Mouse (Mus musculus) spleen, adult 2 months (tissue): Measurements from ENCODE around the gene Alg9. TPM values are rescaled to one million over a fixed set of nuclear protein-coding genes. Genes with fewer than 3 reads are reported as not detected.

Experiments used
- DNase-seq, 2 experiments: peaks; one replicate each; pipeline versions ENCODE4 v3.0.0 to v3.0.0-alpha.2; 2012 to 2021; ENCODE audit warnings: low spot score in 2 of 2, low read depth in 1 of 2
- H3K27ac ChIP-seq: fragments of 200-500 bp; 2 replicates; pipeline ENCODE4 v1.5.1; 2012; ENCODE audit warnings: low read length, inconsistent platforms; ENCODE audit not compliant: insufficient read depth
- H3K27me3 ChIP-seq: fragments of 200-500 bp; 2 replicates; pipeline ENCODE4 v1.6.1; 2012; ENCODE audit warnings: mild to moderate bottlenecking, moderate library complexity, low read length, inconsistent platforms; ENCODE audit not compliant: control insufficient read depth, insufficient read depth
- H3K36me3 ChIP-seq: fragments of 200-500 bp; 2 replicates; pipeline ENCODE4 v1.6.1; 2012; ENCODE audit warnings: mild to moderate bottlenecking, low read length, inconsistent platforms; ENCODE audit not compliant: control insufficient read depth, insufficient read depth
- H3K4me1 ChIP-seq: fragments of 200-500 bp; 2 replicates; pipeline ENCODE4 v1.6.1; 2011; ENCODE audit warnings: inconsistent platforms; ENCODE audit not compliant: control insufficient read depth, insufficient read depth, insufficient read length
- H3K4me3 ChIP-seq: fragments of 200-500 bp; 2 replicates; pipeline ENCODE4 v1.5.1; 2011; ENCODE audit warnings: mild to moderate bottlenecking, inconsistent platforms; ENCODE audit not compliant: insufficient read depth, insufficient read length; ENCODE audit errors: extremely low read depth
- CTCF ChIP-seq: fragments of 200-500 bp; IDR thresholded peaks from 2 replicates; pipeline ENCODE4 v1.5.1; 2011; ENCODE audit warnings: mild to moderate bottlenecking, inconsistent platforms; ENCODE audit not compliant: insufficient read depth, insufficient read length, insufficient replicate concordance; ENCODE audit errors: extremely low read depth
- POLR2A ChIP-seq: fragments of 200-500 bp; IDR thresholded peaks from 2 replicates; pipeline ENCODE4 v1.6.1; 2011; ENCODE audit warnings: low read depth, low read length, inconsistent platforms
- WGBS: fragments of 180-500 bp; shearing (Covaris S2); methylation state at CpG from one replicate; pipeline ENCODE4 v1.1.7; 2018; 5-methylcytosine and 5-hydroxymethylcytosine counted together
- polyA plus RNA-seq: library from polyadenylated mRNA; depleted of rRNA; stranded (reverse); fragments of >200 nt; gene quantifications from 2 replicates; pipeline ENCODE4 v1.2.3, GENCODE M21; 2012

Alg9 gene
- polyA plus RNA-seq, 1 experiment: 10.4 TPM

DNA sequence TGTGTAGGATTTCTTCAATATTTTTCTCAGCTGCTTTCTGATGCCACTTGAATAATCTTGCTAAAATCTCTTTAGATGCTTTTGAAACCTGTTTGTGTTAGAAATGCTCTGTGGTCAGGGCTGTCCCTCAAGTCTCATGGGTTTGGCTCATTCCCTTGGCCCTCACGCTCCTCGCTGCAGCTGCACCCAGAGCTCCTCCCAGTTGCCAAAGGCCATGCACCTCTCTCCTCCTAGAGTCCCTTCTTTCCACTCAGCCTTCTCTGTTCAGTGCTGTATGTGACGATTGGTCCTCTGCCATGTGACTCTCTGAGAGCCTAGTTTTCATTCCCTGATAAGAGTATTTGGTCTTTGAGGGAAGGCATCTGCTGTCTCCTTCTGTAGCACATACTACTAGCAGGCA lies 102.6 kb downstream of the Alg9 start:
- no peak overlapping the region for H3K27ac ChIP-seq
- 92% methylated on average over 3 of the region's 3 CpGs for WGBS
- no peak for DNase-seq
- TF ChIP-seq CTCF: no peak
- no peak for TF ChIP-seq POLR2A
- H3K36me3 ChIP-seq: peaks cover 37% of the 10 kb centered on the region
- H3K4me3 ChIP-seq: no peak overlapping the region
- no peaks in the 10 kb centered on the region for H3K27me3 ChIP-seq
- no peaks in the 10 kb centered on the region for H3K4me1 ChIP-seq

DNA sequence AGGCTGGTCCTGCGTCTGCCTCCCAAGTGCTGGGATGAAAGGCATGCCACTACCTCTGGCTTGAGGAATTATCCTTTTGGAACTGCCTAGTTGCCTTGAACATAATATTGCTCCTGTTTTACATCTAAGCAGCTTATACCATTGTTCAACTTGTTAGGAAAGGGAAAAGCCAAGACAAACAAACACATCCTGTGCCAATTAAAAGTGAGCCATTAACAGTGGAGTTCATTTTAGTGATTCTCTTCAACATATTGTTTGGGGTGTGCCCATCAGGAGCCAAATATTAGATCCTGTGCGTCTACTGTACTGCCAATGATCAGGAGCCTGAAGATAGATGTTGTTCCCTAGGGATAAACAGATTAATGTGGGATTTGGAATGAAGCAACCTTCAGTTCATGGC lies 107.4 kb downstream of the Alg9 start:
- H3K4me3 ChIP-seq: no peak overlapping the region
- no peak overlapping the region for H3K27ac ChIP-seq
- TF ChIP-seq POLR2A: no peak
- no peak for TF ChIP-seq CTCF
- H3K36me3 ChIP-seq: peaks cover 17% of the 10 kb centered on the region
- WGBS: 95% methylated on average over 2 of the region's 2 CpGs
- DNase-seq: no peak
- H3K4me1 ChIP-seq: no peaks in the 10 kb centered on the region
- H3K27me3 ChIP-seq: no peaks in the 10 kb centered on the region

DNA sequence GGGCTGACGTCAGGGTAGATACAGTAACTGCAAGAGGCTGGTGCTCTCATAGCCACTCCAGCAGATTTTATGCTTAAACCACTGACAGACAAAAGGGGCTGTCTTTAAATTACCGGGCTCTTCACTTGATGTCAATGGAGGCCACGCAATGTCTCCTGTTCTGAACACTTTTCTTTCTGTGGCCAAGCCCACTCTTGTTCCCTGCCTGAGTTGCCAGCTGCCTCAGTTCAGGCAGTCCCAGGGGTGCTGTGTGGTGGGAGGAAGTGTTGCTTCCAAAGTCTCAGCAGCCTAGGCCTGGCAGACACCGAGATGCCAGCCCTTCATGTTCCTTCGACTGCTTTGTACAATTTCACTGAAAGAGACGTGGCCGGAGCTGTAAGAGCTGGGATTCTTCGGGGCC lies 109.3 kb downstream of the Alg9 start:
- 82% methylated on average over 8 of the region's 8 CpGs for whole genome bisulfite sequencing
- Histone ChIP-seq H3K36me3 (peaks cover 11% of the 10 kb centered on the region), H3K4me3 (no peak overlapping the region), H3K27ac (no peak overlapping the region), H3K4me1 (no peaks in the 10 kb centered on the region), H3K27me3 (no peaks in the 10 kb centered on the region)
- TF ChIP-seq CTCF (no peak), POLR2A (no peak)
- DNase-seq: no peak

DNA sequence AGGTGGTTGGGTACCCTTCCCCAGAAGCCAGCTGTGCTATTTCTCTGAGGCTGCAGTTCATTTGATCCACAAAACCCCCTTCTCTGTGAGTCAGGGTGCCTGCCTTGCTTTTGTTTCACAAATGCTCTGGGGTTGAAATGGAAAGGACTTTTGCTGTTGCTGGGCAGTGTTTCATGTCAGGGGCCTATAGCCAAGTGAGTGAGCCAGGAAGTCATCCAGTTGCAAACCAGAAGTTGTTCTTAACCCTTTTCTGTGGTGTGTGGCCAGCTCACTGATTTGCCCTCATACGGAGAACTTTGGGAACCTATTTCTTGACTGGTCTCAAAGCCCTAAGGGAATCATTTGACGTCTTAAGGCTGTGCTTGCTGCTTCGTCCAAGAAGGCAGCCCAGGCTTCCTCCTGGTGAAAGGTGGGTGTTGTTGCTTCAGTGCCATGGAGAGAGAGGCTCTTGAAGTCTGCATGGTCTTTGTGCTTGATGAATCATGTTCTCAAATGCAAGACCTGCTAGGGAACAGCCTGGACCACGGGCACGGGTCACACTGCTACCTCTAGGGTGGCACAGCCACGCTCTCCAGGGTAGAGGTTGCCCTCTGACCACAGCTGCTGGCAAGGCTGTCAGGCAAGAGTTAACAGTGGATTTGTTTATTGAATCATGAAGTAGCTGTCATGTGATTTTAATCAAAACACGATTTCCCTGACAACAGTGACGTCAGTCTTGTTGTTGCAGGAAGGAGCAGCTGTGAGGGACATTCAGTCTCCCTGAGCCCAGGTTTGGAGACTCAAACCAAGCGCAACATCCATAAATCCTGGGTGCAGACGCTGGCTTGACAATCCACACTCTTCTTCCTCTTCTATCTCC lies 110.2 kb downstream of the Alg9 start:
- DNase-seq: no peak
- H3K4me3 ChIP-seq: no peak overlapping the region
- H3K27ac ChIP-seq: no peak overlapping the region
- TF ChIP-seq POLR2A (no peak), CTCF (no peak)
- 84% methylated on average over 10 of the region's 10 CpGs for WGBS
- H3K4me1 ChIP-seq: no peaks in the 10 kb centered on the region
- H3K27me3 ChIP-seq: no peaks in the 10 kb centered on the region
- H3K36me3 ChIP-seq: peaks cover 5% of the 10 kb centered on the region

DNA sequence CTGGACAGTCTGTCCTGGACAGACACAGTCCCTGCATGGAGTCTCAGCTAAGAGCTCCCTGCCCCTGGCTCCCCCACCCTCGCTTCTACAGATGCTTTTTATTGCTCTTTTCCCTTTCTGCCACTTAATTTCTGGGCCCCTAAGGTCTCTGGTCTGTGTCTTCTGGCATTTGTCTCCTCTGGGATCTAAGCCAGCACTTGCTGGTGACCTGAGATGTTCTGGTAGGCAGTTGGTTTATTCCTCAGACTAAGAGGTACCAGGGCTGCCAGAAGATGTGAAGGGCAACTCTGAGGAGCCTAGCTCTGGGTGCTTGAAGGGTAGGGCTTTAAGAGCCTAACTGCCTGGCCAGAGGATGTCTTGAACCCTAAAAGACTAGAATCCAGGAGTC lies 110.8 kb downstream of the Alg9 start:
- H3K36me3 ChIP-seq: no peaks in the 10 kb centered on the region
- DNase-seq: no peak
- TF ChIP-seq POLR2A: no peak
- no peak for TF ChIP-seq CTCF
- H3K4me3 ChIP-seq: no peak overlapping the region
- no peaks in the 10 kb centered on the region for H3K27me3 ChIP-seq
- no peaks in the 10 kb centered on the region for H3K4me1 ChIP-seq
- H3K27ac ChIP-seq: no peak overlapping the region
- 89% methylated on average over 1 of the region's 1 CpGs for WGBS

DNA sequence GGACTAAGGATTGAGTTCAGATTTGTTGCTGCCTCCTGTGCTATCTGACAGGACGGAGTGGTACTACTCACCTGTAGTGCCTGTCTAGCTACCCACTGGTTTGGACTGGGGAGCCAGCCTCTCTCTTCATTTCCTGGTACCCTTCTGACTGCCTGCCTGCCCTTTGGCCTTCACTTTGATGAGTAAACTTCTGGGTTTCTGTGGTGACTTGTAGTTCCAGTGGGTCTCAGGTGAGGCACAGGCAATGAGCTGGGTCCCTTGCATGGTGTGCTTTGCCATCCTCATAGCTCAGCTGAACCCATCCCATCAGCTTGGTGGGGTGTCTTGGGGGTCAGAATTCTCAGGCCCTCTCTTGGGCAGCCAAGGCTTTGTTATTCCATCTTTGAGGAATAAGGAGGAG lies 112.1 kb downstream of the Alg9 start:
- 97% methylated on average over 1 of the region's 1 CpGs for WGBS
- no peak for DNase-seq
- H3K4me3 ChIP-seq: no peak overlapping the region
- peaks cover 5% of the 10 kb centered on the region; the same call in 1 of the 2 replicates for H3K36me3 ChIP-seq
- TF ChIP-seq CTCF (no peak), POLR2A (no peak)
- no peak overlapping the region for H3K27ac ChIP-seq
- no peaks in the 10 kb centered on the region for H3K4me1 ChIP-seq
- no peaks in the 10 kb centered on the region for H3K27me3 ChIP-seq

DNA sequence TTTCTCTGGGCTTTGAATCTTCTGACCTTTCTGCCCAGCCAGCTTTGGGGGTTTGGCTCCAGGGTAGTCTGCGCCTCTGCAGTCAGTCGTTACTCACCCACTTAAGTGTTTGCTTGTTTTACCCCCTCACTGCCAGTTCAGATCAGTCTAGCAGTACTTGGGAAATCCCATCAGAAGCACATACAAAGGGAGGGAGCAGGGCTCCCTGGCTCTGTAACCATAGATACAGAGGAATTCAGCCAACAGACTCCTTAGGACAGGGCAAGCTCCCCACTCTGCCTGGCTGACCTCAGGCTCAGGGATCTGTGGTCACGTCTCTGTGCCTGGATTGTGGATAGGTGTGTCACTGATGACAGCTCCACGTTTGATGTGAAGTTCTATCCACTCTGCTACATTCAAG lies 112.5 kb downstream of the Alg9 start:
- Histone ChIP-seq H3K27ac (no peak overlapping the region), H3K27me3 (no peaks in the 10 kb centered on the region), H3K4me1 (no peaks in the 10 kb centered on the region), H3K4me3 (no peak overlapping the region), H3K36me3 (peaks cover 5% of the 10 kb centered on the region; the same call in 1 of the 2 replicates)
- no peak for TF ChIP-seq POLR2A
- no peak for TF ChIP-seq CTCF
- WGBS: 77% methylated on average over 4 of the region's 4 CpGs
- DNase-seq: no peak
